Mouse (Mus musculus) layer of hippocampus, postnatal 14 days (tissue): Measurements from ENCODE around the gene Fezf1. TPM values are rescaled to one million over a fixed set of nuclear protein-coding genes. Genes with fewer than 3 reads are reported as not detected.
A peak's percentile ranks its signal among the peaks of the same experiment; 100 is the strongest.

ENCODE experiments used
- DNase-seq, 2 experiments: peaks; one replicate each; pipeline ENCODE4 v3.0.0; 2021 to 2022; ENCODE audit warnings: low spot score in 2 of 2, mixed read lengths in 1 of 2
- long read RNA-seq, 2 experiments: library from polyadenylated mRNA; stranded (forward); transcript quantifications; one replicate each; pipeline ENCODE4 v2.0.0; 2021
- total RNA-seq, 2 experiments: library from RNA; stranded (reverse); gene quantifications; 2 replicates each; pipeline ENCODE4 v1.2.3; 2021

The Fezf1 gene
- not detected for total RNA-seq
- long read RNA-seq, experiment 1, result 0 reads
- long read RNA-seq, experiment 2, result 0 reads

DNA sequence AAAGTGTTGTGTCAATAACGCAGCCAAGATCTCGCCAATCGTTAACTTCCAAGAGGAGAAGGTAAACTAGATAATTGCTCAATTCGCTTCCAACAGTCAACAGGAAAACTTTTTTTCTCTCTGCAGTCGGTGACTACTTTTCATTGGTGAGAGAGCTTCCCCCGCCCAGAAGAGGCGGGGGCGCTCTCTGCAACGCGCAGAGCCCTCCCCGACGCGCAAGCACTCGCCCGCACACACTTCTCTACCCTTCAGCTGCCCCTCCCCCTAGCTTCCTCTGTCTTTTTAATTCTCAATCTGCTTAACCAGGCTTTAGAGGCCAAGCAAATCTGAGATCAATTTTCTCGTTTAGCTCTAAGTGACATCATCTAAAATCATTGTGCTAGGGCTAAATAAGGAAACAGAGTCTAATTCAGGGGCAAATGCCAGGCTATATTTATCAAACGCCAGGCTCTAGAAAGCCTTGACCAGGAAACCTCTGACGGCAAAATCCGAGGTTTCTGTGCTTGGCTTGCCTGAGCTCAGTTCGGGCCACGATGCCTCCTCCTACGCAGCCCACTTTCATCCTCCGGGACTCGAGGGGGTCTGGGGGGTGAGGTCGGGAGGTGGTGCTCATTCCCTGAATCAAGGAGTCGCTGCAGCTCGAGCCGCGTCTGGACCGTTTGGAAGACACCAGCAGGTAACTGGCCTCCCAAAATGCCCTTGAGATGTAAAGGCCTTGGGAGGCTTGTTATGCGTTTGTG lies at the start of gene Fezf1:
Fezf1 (minus strand) TSS at position 50 of the 740 bp plus-strand sequence.
- no peak for DNase-seq

DNA sequence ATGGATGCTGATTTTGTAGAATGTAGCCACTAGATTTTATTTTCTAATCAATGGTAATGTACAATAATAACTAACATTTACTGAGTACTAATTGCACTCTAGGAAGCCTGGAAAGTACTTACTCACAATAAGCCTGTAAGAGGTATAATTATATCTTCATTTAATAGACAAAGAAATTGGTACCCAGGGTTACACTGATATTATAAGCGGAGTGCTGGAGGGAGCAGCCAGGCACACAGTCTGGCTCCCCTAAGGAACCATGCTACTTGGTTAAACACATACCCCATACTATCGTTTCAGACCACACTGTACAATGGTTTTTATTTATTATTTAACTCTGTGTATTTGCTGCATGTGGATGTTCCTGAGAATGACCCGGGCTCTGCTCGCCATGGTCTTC lies 46.5 kb upstream of the Fezf1 start:
- no peak for DNase-seq

DNA sequence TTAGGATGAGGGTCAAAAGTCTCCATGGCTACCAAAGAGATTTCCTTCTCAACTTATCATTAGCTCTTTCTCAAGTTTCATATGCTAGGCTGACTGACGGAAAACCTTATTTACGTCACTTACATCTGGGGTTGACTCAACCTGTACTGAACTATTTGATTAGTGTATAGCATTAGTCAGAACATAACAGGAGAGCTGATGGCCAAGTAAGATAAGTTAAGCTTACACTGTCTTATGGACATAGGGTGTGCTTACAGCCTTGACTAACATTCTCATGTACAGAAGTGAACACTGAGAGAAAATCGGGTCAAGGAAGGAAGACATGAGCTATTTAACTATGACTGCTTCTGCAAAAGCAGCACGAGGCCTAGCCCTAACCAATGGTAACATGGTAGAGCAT lies 40.6 kb upstream of the Fezf1 start:
- DNase-seq, result no peak

DNA sequence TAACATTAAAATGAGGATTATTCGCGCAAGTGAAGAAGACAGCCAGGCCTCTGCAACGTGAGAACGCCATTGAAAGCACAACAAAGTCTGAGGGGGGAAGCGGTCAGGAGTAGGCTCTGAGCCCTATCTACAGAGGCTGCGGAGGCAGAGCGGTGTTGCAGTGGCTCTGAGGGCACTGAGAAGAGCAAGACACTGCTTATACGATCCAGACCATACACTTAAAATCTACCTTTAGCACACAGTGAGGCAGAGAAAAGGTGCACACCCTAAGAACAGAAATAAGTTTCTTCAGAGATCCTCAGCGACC lies 33.3 kb upstream of the Fezf1 start:
- DNase-seq, result no peak

DNA sequence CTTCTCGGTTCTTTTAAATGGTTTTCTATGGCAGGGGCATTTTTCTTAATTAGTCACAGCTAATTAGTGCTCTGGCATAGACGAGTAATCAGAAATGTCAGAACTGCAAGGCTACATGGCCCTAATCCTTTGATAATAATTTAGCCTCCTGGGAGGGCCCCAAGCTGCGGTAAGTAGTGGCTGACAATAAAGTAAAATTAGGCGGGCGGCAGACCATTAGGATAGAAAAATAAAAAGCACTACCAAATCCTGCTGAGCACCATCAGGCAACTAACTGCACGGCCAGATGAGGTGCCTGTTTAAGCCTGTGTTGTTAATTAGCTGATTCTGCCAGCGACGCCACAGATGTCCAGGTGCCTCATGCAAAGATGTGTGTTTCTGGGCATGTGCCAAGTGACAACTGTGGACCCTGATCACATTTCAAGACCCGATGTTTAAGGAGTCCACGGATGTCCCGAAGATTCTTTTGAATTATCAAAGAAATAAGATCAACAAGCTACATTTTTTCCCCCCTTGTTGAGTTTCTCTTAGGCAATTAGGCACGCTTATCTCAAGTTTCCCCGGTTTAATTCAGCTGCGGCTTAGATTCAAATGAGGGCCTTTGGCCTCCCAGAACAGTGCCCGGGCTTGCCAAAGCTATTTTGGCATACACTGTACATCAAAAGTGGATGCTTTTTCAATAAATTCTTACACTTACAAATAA lies 32.8 kb upstream of the Fezf1 start:
- DNase-seq, result peak in 1 of 2 experiments; percentile 7

DNA sequence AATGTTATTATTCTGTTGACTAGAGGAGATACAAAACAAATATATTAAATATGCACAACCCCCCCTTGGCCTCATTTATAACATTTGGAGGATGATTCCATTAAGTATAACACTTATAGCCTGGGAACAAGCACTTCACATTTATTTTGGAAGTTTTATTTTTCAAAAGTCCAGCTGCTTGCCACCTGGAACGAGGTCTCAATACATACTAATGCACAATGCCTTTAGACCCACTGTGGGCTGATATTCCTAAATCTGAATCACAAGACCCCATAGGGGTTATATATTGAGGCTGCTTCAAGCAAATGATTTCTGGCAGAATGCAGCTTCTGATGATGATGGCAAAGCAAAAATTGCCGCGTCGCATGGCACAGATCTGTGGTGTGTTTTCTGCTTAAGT lies 25.3 kb upstream of the Fezf1 start:
- DNase-seq, result no peak

DNA sequence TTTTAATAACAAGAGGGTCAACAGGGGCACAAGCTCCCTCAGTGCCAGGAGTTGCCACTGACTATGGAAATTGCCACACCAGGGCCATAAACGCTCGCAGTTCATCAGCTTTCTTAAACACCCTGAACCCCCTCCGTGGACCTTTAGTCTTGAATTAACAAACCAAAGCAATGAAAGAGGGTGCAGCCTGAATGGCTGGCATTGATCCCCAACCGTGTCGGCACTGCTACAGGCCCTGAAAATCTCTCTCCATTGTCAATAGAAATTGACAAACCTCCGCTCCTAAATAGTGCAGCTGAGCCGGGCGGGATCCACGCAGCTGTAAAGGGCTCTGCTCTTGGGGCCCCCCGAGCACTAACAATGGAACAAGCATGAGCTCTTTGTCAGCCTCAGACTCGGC lies 24.8 kb upstream of the Fezf1 start:
- DNase-seq, result no peak

DNA sequence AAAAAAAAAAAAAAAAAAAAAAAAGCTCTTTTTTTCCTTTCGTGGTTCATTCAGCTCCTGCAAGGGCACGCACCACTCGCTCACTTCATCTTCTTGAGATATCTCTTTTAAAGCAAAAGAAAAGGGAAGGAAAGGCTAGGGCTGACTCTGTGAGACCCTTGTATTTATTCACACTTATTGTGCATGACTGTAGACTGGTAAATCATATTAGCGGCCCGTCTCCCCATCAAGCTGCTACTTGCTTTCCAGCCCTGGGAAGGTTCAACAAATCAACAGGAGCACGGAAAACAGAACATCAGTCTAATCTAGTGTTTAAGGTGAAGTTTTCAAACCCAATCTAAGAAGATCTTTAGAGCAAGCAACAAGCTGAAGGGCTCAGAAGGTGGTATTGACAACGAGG lies 24.4 kb upstream of the Fezf1 start:
- DNase-seq, result no peak

DNA sequence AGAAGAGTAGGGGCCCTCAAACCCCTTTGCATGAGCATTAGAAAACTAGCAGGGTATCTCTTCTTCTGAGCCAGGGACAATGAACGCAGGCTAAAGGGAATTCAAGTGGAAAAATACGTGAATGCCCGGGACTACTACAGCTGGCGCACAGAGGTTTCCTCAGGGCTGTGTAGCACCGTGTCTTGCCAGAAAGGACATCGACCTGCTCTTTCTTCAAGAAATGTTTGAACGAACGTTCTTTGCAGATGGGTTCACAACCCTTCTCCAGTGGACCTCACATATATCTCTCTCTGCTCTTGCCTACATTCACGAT lies 12.5 kb upstream of the Fezf1 start:
- no peak for DNase-seq

DNA sequence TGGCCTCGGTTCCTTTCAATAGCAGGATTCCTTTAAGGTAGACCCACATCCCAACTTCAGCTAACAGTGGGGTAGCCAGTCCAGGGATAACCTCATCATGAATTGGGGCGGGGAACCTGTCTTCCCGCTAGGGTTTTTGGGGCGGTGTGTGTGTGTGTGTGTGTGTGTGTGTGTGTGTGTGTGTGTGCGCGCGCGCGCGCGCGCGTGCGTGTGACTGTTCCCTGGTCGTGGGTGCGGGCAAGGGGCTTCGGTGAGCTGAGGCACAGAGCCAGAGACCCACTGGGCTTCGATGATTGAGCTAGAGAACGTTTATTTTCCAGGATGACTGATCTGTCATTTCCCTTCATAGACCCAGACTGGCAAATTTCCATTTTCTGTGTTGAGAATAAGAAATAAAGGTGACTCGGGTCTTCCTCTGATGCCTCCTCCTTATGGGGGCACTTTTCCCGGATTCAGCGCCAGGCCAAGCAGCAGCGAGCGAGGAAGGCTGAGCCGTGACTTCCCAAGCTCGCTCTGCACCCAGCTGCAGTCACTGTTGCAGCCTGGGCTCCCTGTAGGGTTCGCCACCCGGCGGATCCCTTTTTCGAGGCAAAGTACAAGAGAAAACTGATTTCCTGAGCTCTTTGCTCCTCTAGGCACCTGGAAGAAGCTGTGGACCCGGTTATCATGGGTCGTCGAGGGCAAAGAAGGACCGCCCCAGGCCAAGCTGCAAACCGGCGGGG lies 12.0 kb upstream of the Fezf1 start:
- no peak for DNase-seq

DNA sequence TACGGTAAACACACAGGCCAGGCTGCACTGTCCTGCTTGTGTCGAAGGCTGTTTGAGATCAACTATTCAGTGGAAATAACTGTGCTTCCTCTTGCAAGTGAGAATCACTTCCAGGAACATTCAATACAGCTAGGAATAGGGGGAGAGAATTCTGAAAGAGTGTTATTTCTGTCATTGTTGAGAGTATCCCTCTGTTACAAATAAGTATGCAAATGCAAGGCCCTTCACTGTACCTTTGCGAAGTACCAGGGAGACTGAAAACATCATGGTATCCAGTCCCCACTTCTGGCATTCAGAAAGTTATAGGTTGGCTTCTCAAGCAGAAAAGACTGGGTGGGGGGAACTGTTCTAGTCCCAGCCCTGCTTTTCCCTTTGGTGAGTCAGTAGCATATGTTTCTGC lies 9.8 kb upstream of the Fezf1 start:
- DNase-seq, result no peak

DNA sequence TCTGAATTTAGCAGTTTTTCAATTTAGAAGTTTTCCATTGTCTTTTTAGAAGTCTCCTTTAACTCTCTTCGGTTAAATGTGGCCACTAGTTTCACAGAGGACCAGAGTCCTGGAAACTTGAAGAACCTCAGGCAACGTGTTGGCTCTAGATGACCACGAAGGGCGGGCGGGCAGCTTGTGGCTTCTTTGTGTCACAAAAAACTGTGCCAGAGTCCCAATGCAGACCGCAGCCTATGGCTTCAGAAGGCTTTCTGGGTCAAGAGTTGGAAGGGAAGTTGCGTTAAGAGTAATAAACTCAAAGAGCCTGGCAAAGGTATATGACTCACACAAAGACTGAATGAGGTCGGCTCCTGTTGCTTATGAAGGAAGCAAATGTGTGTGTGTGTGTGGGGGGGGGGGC lies 7.0 kb upstream of the Fezf1 start:
- DNase-seq, result no peak

DNA sequence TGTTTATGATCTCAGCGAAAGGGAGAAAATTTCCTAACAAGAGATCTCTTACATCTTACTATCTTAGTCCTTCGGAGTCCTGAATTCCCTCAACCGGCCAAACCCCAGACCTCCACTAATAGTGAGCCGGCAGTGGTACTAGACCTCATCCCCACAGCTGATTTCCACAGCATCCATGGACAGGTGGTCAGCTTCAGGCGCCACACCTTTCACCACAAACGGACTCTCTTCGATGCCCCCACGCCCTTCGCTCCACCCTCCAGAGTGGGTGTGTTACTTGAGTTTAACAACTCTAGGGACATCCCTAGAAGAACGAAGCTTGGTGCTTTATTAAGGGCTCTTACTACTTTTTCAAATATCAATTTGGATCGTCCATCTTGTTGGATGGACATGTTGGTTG lies 6.5 kb upstream of the Fezf1 start:
- DNase-seq, result no peak

DNA sequence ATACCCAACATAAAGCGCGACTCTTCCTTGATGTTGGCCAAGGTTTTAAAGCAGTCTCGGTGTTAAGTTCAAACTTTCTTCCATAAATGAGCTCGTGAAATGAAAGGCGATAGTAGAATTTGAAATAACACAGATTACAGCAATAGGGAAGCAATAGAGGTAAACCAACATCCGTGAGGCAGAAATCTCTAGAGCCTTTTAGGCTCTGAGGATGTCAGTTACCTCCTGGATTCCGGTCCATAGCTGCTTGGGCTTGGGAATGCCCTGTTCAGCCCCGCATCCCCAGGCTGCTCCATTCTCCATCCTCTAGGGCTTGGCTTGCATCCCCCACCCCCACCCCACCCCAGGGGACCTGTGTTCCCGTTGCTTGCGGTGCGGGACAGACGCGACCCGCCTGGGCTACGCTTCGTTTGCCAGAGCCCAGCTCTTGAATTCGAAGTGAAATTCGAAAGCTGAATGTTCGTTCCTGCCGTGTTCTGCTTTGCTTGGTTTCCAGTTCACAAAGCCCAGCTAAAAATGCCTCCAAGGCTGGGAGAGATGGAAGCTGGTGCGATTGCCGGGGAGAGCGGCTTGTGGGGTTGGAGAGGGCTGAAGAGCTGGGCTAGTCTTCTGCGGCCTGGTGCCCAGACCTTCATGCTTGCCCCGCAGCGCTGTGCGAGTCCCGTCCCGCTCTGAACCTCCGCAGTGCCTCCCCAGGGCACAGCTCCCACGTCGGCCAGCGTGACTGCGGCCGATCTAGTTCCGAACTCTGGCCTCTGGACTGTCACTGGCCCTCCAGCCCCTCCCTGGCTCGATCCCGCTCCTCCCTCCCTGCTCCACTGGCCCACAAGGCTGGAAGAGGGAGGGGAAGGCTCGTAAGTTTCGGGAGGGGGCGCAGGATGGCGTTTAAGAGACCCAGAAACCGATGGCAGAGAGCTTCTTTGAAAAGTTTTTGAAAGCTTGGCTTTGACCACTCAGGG lies 5.5 kb upstream of the Fezf1 start:
- no peak for DNase-seq

DNA sequence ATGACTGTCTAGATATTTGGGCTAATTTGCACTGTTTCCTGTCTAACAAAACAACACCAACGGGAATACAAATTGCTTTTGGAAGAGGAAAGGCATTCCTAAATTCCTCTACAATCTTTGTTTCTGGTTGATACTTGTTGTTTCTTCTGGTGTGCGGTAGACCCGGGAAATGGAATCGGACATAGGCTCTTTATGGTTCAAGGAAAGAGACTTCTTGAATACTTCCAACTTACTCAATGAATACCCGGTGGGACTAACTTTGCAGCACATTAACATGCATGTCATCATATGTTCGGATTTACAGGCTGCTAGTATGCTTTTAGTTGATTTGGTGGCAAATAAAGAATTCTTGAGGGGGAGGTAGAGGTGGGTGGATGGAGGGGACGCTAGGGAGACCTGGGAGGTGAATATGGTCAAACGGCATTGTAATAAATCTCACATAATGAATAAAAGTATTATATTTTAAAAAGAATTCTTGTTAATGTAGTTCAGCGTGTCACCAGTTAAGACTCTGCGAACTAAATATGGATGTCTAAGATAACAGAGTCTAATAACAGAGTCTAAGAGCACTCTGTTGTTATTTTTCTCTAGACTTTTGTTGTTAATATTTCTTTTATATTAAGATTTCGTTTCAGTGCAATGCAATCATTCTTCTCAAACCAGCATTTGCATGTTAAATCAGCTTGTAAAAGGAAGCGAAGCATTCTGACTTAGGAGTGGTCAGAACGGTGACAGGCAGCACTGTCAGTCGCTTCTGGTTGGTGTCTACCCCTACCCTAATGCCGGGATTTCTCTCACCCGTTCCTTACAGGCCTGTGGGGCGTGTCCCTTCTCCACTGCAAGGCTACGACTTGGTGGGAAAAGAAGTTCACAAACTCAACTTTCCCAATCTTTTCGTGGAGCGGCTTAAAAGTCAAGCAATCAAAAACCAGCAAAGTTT lies 4.3 kb upstream of the Fezf1 start:
- DNase-seq, result peak in 1 of 2 experiments; percentile 38

DNA sequence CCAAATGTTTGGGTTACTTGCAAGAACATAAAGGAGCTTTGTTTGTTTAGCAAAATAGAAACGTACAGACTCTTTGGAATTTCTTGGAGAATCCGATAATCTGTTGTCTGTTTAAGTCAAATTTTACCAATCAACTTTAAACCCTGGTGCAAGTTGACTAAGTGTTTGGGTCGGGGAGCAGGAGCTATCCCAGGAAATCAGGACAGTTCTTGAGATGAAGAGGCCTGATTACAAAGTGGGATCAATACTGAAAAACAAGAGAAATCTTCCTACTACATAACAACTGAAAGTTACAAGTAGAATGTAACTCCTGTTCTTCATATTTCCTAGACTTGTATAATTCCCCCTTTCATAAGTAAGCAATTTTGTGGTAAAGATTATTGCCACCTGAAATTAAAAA lies 3.3 kb upstream of the Fezf1 start:
- DNase-seq, result no peak

DNA sequence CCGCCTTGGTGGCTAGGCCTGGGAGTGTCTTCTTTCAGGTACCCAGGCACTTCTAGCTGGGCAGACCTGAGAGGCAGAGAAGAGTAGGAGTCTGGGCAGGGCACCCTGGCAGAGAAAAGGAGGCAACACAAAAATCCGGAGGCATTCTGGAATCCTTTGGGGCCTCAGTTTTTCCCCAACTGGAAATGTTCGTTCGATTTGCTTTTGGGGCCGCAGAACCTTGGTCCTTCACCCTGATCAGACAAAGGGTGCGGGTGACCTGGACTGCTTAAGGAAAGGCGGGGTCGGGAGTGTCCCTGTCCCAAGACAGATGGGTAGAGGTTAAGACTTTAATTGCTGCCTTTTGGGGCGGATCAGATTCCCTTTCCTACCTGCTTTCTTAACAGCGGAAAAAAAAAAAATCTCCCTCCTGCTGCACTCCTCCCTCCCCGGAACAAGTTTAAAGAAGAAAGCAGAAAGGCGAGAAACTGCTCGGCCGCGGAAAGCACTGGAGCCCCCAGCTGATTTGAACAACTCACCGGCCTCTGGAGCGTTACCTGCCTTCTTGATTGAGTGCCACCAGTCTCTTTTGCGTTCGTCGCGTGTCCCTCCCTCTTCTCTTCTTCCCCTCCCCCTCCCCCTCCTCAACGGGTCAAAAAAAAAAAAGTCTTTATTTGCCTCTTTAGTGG lies 2.3 kb upstream of the Fezf1 start:
- no peak for DNase-seq

DNA sequence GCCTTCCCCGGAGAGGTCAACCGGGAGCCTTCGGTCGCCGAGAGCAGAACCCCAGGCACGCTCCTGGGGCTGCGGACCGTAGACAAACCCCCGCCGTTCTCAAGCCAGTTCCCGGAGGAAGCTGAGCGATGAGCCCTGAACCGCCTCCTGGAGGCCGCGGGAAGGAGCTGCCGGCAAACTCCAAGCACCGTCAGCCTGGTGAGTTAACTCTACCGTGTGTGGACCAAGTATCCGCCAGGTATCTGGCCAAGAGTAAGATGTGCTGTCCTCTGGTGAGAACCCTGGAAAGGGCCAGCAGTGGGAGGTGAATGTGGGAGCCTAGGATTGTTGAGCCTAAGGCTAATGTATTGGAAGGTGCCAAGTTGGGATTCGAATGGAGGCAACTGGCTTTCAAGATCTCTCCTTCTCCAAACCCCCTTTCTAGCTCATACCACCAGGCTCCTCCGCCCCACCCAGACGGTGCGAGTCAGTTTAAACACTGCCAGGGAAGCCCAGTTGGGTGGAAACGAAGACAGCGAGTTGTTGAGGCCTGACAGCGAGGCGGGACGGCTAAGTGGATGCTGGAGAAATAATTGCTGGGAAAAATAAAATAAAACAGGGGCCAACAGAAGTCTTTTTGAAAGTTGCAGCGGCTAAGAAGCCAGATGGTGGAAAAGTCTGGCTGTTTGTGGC lies 1.6 kb upstream of the Fezf1 start:
- DNase-seq, result peak in 1 of 2 experiments; percentile 7

DNA sequence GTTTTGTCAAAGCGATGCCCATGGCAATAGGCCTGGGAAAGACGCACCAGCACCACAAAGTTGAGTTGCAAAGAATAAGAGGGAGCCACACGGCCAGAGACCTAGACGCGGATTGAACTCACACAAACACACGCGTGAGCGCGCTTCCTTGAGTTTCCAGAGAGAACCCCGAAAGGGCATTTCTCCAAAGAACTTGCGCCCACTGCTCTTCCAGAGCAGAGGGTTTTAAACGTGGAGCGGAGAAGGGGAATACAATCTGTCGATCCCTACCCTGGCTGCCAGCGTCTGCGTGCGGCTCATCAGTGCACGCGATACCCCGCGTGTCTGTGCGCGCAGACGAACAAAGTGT lies 865 bp upstream of the Fezf1 start:
- peak in 1 of 2 experiments; percentile 11 for DNase-seq
